Mouse (Mus musculus) ES-E14 (cell line): ENCODE results near the gene Snrpn.
"Not testable (repeated sequence)": the region's sequence is repeated elsewhere in the genome, so short reads cannot be mapped to it uniquely, and the experiment has no call there.

Experiments
- CHD2 ChIP-seq: IDR thresholded peaks from 2 replicates; pipeline ENCODE4 v1.6.1; 2014; ENCODE audit warnings: mild to moderate bottlenecking, low read depth, low read length, inconsistent platforms
- HCFC1 ChIP-seq: IDR thresholded peaks from 2 replicates; pipeline ENCODE4 v1.6.1; 2012; ENCODE audit warnings: low read length, inconsistent platforms, borderline replicate concordance; ENCODE audit not compliant: insufficient read depth
- MAFK ChIP-seq: IDR thresholded peaks from 2 replicates; pipeline ENCODE4 v1.6.1; 2014; ENCODE audit warnings: mild to moderate bottlenecking, low read depth, low read length, inconsistent platforms; ENCODE audit not compliant: insufficient read depth
- ZC3H11A ChIP-seq: IDR thresholded peaks from 2 replicates; pipeline ENCODE4 v1.6.1; 2012; ENCODE audit warnings: low read depth, mild to moderate bottlenecking, inconsistent platforms, low read length, borderline replicate concordance
- ZNF384 ChIP-seq: IDR thresholded peaks from 2 replicates; pipeline ENCODE4 v1.6.1; 2012; ENCODE audit warnings: low read depth, low read length, inconsistent platforms

DNA sequence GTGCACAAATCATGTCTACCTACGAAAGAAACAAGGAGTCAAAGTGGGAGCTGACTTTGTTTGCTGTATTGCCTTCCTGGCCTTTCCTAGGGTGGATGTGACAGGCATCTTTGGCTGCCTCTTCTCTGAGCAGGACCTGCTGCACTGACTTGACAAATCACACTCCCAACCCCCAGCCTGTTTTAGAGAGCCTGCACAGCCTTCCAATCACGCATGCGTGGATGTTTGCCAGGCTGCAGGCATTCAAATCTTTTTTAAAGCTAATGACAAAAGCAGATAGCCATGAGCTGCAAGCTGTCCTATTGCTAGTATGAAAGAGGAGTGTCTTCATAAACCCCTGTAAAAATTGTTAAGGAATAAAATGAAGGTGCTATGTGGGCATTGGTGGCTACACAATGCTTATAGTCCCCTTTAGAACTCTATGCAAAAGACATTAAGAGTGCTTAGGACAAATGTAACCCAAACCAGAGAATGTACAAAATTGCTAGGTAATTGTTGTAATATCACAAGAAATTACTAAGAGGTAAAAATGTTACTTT lies 16.9 kb downstream of the Snrpn start:
- TF ChIP-seq HCFC1, ZNF384, ZC3H11A, CHD2, MAFK: not testable (repeated sequence)
